Mouse (Mus musculus): Measurements from ENCODE around the gene Trir. TPM values are rescaled to one million over a fixed set of nuclear protein-coding genes. Genes with fewer than 3 reads are reported as not detected.

Trir gene
- total and polyA plus RNA-seq, 3 experiments: 67.6 to 184 (median 160) TPM

Small RNAs within 50 kb of the gene (microRNA-seq; reads per million reads assigned to microRNA genes)
- 0 to 0.83 reads per million in 2 experiments for gene Mir7070

Other genes starting within 250 kb of the Trir start
- gene Nfix, start 226.5 kb upstream of the Trir start, total RNA-seq (2021): 100 to 1,000 TPM in 1 of 2 experiments, 10 to 100 TPM in 1; 91.3 to 113 TPM
- gene Nfix, start 226.5 kb upstream of the Trir start, polyA plus RNA-seq (2012; rRNA removed): 47.0 and 59.9 TPM in 2 replicates
- 10 to 100 TPM; 11.5 to 12.2 TPM for gene Dand5, start 204.0 kb upstream of the Trir start, total RNA-seq (2021)
- gene Dand5, start 204.0 kb upstream of the Trir start, polyA plus RNA-seq (2012; rRNA removed): 5.1 and 7.0 TPM in 2 replicates
- gene Gadd45gip1, start 195.3 kb upstream of the Trir start, total RNA-seq (2021): 10 to 100 TPM; 72.6 to 74.9 TPM
- 141 and 196 TPM in 2 replicates for gene Gadd45gip1, start 195.3 kb upstream of the Trir start, polyA plus RNA-seq (2012; rRNA removed)
- gene Rad23a, start 186.2 kb upstream of the Trir start, total RNA-seq (2021): 100 to 1,000 TPM; 122 to 141 TPM
- 128 and 131 TPM in 2 replicates for gene Rad23a, start 186.2 kb upstream of the Trir start, polyA plus RNA-seq (2012; rRNA removed)
- 100 to 1,000 TPM; 684 to 730 TPM for gene Calr, start 179.9 kb upstream of the Trir start, total RNA-seq (2021)
- 88.2 and 91.2 TPM in 2 replicates for gene Calr, start 179.9 kb upstream of the Trir start, polyA plus RNA-seq (2012; rRNA removed)
- 10 to 100 TPM; 61.6 to 69.3 TPM for gene Farsa, start 169.8 kb upstream of the Trir start, total RNA-seq (2021)
- gene Farsa, start 169.8 kb upstream of the Trir start, polyA plus RNA-seq (2012; rRNA removed): 45.3 and 51.4 TPM in 2 replicates
- 1 to 10 TPM; 8.0 to 8.7 TPM for gene Syce2, start 154.7 kb upstream of the Trir start, total RNA-seq (2021)
- gene Syce2, start 154.7 kb upstream of the Trir start, polyA plus RNA-seq (2012; rRNA removed): 0.80 and 2.1 TPM in 2 replicates
- gene Gcdh, start 132.9 kb upstream of the Trir start, total RNA-seq (2021): 10 to 100 TPM; 50.1 to 59.0 TPM
- 652 and 657 TPM in 2 replicates for gene Gcdh, start 132.9 kb upstream of the Trir start, polyA plus RNA-seq (2012; rRNA removed)
- under 1 TPM; 0.17 to 0.23 TPM for gene Klf1, start 124.9 kb upstream of the Trir start, total RNA-seq (2021)
- 0.41 and 0.61 TPM in 2 replicates for gene Klf1, start 124.9 kb upstream of the Trir start, polyA plus RNA-seq (2012; rRNA removed)
- gene Dnase2a, start 118.3 kb upstream of the Trir start, total RNA-seq (2021): 10 to 100 TPM; 10.9 to 17.5 TPM
- 12.1 and 13.3 TPM in 2 replicates for gene Dnase2a, start 118.3 kb upstream of the Trir start, polyA plus RNA-seq (2012; rRNA removed)
- gene Mast1, start 89.5 kb upstream of the Trir start, total RNA-seq (2021): 1 to 10 TPM; 1.5 to 2.8 TPM
- gene Mast1, start 89.5 kb upstream of the Trir start, polyA plus RNA-seq (2012; rRNA removed): 3.7 and 4.4 TPM in 2 replicates
- gene Rtbdn, start 79.8 kb upstream of the Trir start, total RNA-seq (2021): not detected
- gene Rtbdn, start 79.8 kb upstream of the Trir start, polyA plus RNA-seq (2012; rRNA removed): 0.25 and 0.34 TPM in 2 replicates
- 1 to 10 TPM; 2.1 to 2.4 TPM for gene Gm49661, start 57.4 kb upstream of the Trir start, total RNA-seq (2021)
- gene Gm49661, start 57.4 kb upstream of the Trir start, polyA plus RNA-seq (2012; rRNA removed): 2.1 TPM in 1 of 2 replicates, not detected in the other
- 100 to 1,000 TPM; 671 to 700 TPM for gene Prdx2, start 57.2 kb upstream of the Trir start, total RNA-seq (2021)
- 181 and 240 TPM in 2 replicates for gene Prdx2, start 57.2 kb upstream of the Trir start, polyA plus RNA-seq (2012; rRNA removed)
- 100 to 1,000 TPM in 1 of 2 experiments, 10 to 100 TPM in 1; 87.7 to 112 TPM for gene Rnaseh2a, start 57.1 kb upstream of the Trir start, total RNA-seq (2021)
- 61.7 and 76.6 TPM in 2 replicates for gene Rnaseh2a, start 57.1 kb upstream of the Trir start, polyA plus RNA-seq (2012; rRNA removed)
- 10 to 100 TPM; 37.0 to 90.7 TPM for gene Junb, start 48.1 kb upstream of the Trir start, total RNA-seq (2021)
- 78.9 and 91.4 TPM in 2 replicates for gene Junb, start 48.1 kb upstream of the Trir start, polyA plus RNA-seq (2012; rRNA removed)
- 1 to 10 TPM; 6.1 to 6.2 TPM for gene Hook2, start 36.2 kb upstream of the Trir start, total RNA-seq (2021)
- 6.5 and 6.7 TPM in 2 replicates for gene Hook2, start 36.2 kb upstream of the Trir start, polyA plus RNA-seq (2012; rRNA removed)
- not detected for gene Best2, start 12.3 kb upstream of the Trir start, total RNA-seq (2021)
- 0.18 TPM in 1 of 2 replicates, not detected in the other for gene Best2, start 12.3 kb upstream of the Trir start, polyA plus RNA-seq (2012; rRNA removed)
- 100 to 1,000 TPM; 106 TPM for gene Asna1, start 1.5 kb upstream of the Trir start, total RNA-seq (2021)
- gene Asna1, start 1.5 kb upstream of the Trir start, polyA plus RNA-seq (2012; rRNA removed): 89.4 and 104 TPM in 2 replicates
- 100 to 1,000 TPM in 1 of 2 experiments, 10 to 100 TPM in 1; 68.3 to 101 TPM for gene Tnpo2, start 10.1 kb downstream of the Trir start, total RNA-seq (2021)
- gene Tnpo2, start 10.1 kb downstream of the Trir start, polyA plus RNA-seq (2012; rRNA removed): 44.7 and 54.1 TPM in 2 replicates
- 10 to 100 TPM; 12.3 to 13.5 TPM for gene Fbxw9, start 33.2 kb downstream of the Trir start, total RNA-seq (2021)
- 55.8 and 56.2 TPM in 2 replicates for gene Fbxw9, start 33.2 kb downstream of the Trir start, polyA plus RNA-seq (2012; rRNA removed)
- gene Gm5741, start 41.2 kb downstream of the Trir start, total RNA-seq (2021): not detected
- not detected in 2 replicates for gene Gm5741, start 41.2 kb downstream of the Trir start, polyA plus RNA-seq (2012; rRNA removed)
- gene Dhps, start 44.9 kb downstream of the Trir start, total RNA-seq (2021): 10 to 100 TPM; 26.0 to 28.3 TPM
- 68.6 and 69.6 TPM in 2 replicates for gene Dhps, start 44.9 kb downstream of the Trir start, polyA plus RNA-seq (2012; rRNA removed)
- 10 to 100 TPM; 77.5 to 90.1 TPM for gene Wdr83os, start 53.9 kb downstream of the Trir start, total RNA-seq (2021)
- 104 and 142 TPM in 2 replicates for gene Wdr83os, start 53.9 kb downstream of the Trir start, polyA plus RNA-seq (2012; rRNA removed)
- gene Wdr83, start 54.5 kb downstream of the Trir start, total RNA-seq (2021): 10 to 100 TPM; 17.4 to 24.9 TPM
- 15.3 and 17.4 TPM in 2 replicates for gene Wdr83, start 54.5 kb downstream of the Trir start, polyA plus RNA-seq (2012; rRNA removed)
- 10 to 100 TPM; 34.0 to 52.7 TPM for gene Man2b1, start 56.4 kb downstream of the Trir start, total RNA-seq (2021)
- gene Man2b1, start 56.4 kb downstream of the Trir start, polyA plus RNA-seq (2012; rRNA removed): 36.1 and 46.0 TPM in 2 replicates
- 1 to 10 TPM; 1.6 to 2.0 TPM for gene Zfp791, start 96.3 kb downstream of the Trir start, total RNA-seq (2021)
- 0.08 and 0.25 TPM in 2 replicates for gene Zfp791, start 96.3 kb downstream of the Trir start, polyA plus RNA-seq (2012; rRNA removed)
- not detected for gene Cks1brt, start 125.1 kb downstream of the Trir start, total RNA-seq (2021)
- not detected in 2 replicates for gene Cks1brt, start 125.1 kb downstream of the Trir start, polyA plus RNA-seq (2012; rRNA removed)
- gene Olfr371, start 199.2 kb downstream of the Trir start, total RNA-seq (2021): not detected
- gene Olfr371, start 199.2 kb downstream of the Trir start, polyA plus RNA-seq (2012; rRNA removed): not detected in 2 replicates

All from adrenal gland, adult 2 months (tissue).